ENCODE assay signal across 8 mouse cellular contexts in the genomic region with DNA sequence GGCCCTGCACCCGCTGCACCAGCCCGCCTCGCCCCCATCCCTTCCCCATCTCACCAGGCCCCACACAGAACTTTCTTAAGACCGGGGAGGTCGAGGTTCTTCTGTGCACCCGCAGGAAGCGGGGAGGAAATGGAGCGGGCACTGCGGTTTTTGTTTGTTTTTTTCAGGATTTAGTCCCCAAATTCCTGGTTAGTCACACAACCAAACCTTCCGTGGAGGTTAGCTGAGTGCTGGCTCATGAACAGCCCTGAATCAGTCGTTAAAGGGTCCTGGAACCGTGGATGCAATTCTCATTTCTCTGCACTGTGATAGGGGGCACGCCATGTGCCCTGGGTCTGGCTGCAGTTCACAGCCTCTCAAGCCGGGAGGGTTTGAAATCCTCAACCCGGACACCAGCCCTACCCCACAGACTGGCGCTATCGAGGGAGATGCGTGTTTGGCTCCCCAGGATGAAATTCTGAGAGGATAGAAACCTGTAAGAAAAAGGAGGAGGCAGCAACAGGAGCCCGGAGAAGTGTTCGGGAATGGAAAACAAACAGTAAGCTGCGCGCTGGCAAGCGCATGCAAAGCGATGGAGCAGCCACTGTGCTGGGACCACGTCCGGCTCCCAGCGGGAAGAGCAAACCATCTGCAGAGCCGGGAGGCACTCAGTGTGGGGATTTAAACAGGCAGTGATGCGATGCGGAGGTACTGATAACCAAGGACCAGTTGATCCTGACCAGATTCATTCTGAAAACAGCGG. TPM values are rescaled to one million over a fixed set of nuclear protein-coding genes. Genes with fewer than 3 reads are reported as not detected.
DNase-seq lines count a peak whose midpoint lies in the region; ATAC-seq lines count a peak whose summit lies in the region.

No protein-coding gene starts in this region.

- H3K4me1 ChIP-seq in lung, embryonic 16.5 days (replicated peaks; ENCODE audit: control insufficient read depth, insufficient read depth, low read length): peaks cover 7% of the 10 kb centered on the region; the same call in 1 of the 2 replicates
- peaks cover 8% of the 10 kb centered on the region for H3K4me1 ChIP-seq in limb, embryonic 11.5 days (ENCODE audit: control insufficient read depth, insufficient read depth, low read length)

- H3K9ac ChIP-seq in lung, embryonic 16.5 days (ENCODE audit: low read length): peak overlapping the region; percentile 61
- H3K9ac ChIP-seq in limb, embryonic 11.5 days (ENCODE audit: low read length): peak overlapping the region; percentile 57

- no peaks in the 10 kb centered on the region for H3K27me3 ChIP-seq in lung, embryonic 16.5 days (ENCODE audit: control insufficient read depth, insufficient read depth, low read depth, low read length)
- no peaks in the 10 kb centered on the region for H3K27me3 ChIP-seq in limb, embryonic 11.5 days (ENCODE audit: control insufficient read depth, insufficient read depth, low read length)

- no peak for DNase-seq in lung, postnatal 25 days (ENCODE audit: low spot score)
- peak; percentile 78 for DNase-seq in cerebellum, adult 9-10 months
- DNase-seq in forelimb bud, embryonic 11.5 days (ENCODE audit: low read depth, low spot score): peak; percentile 34
- DNase-seq in limb, embryonic 11.5 days (ENCODE audit: low spot score): peak; percentile 72
- peak; percentile 53 for DNase-seq in retina, embryonic 14.5 days (ENCODE audit: low spot score)
- no peak for DNase-seq in layer of hippocampus, adult 11-12 months (ENCODE audit: low spot score)
- DNase-seq in T-cell, adult 2 months (ENCODE audit: low spot score): no peak

- peak; percentile 73 for ATAC-seq in lung, embryonic 16.5 days (ENCODE audit: low read depth)
- no peak for ATAC-seq in limb, embryonic 11.5 days (ENCODE audit: insufficient number of reproducible peaks, low FRiP score, low TSS enrichment, low read depth)

- peaks cover 8% of the 10 kb centered on the region for H3K36me3 ChIP-seq in lung, embryonic 16.5 days (ENCODE audit: control insufficient read depth, insufficient read depth, low read length)
- peaks cover 5% of the 10 kb centered on the region for H3K36me3 ChIP-seq in limb, embryonic 11.5 days (ENCODE audit: control insufficient read depth, insufficient read depth, low read length)

- no peak overlapping the region for H3K27ac ChIP-seq in lung, embryonic 16.5 days (ENCODE audit: low read length)
- H3K27ac ChIP-seq in limb, embryonic 11.5 days (replicated peaks; ENCODE audit: low read depth, low read length): no peak overlapping the region

- H3K9me3 ChIP-seq in lung, embryonic 16.5 days (ENCODE audit: control insufficient read depth, low read length): peaks cover 3% of the 10 kb centered on the region; the same call in 1 of the 2 replicates
- no peaks in the 10 kb centered on the region for H3K9me3 ChIP-seq in limb, embryonic 11.5 days (ENCODE audit: control insufficient read depth, low read length)

- WGBS in lung, embryonic 16.5 days: 4% methylated on average over 31 of the region's 31 CpGs
- 5% methylated on average over 31 of the region's 31 CpGs for WGBS in limb, embryonic 11.5 days

- peak overlapping the region; percentile 73 for H3K4me2 ChIP-seq in lung, embryonic 16.5 days (ENCODE audit: low read depth, low read length)
- peak overlapping the region; percentile 45 for H3K4me2 ChIP-seq in limb, embryonic 11.5 days (ENCODE audit: low read depth, severe bottlenecking)

- H3K4me3 ChIP-seq in lung, embryonic 16.5 days (ENCODE audit: low read length): peak overlapping the region; percentile 43
- H3K4me3 ChIP-seq in limb, embryonic 11.5 days (ENCODE audit: low read depth, low read length): peak overlapping the region; percentile 24

RNA-seq across cellular contexts. Expression of a gene that starts 4.6 kb away (rescaled TPM):
- polyA plus RNA-seq in lung, embryonic 16.5 days (2015; fragmentation: Nextera tagmentation; extraction: Ambion mirVana): not detected in 2 replicates
- polyA plus RNA-seq in limb, embryonic 11.5 days (2014; fragmentation: Nextera tagmentation; extraction: Ambion mirVana): 0.21 TPM in 1 of 2 replicates, not detected in the other

RNA-seq across cellular contexts. Expression of a gene that starts 15.8 kb away (rescaled TPM):
- 3.4 and 4.3 TPM in 2 replicates for polyA plus RNA-seq in lung, embryonic 16.5 days (2015; fragmentation: Nextera tagmentation; extraction: Ambion mirVana)
- polyA plus RNA-seq in limb, embryonic 11.5 days (2014; fragmentation: Nextera tagmentation; extraction: Ambion mirVana): 17.6 and 23.5 TPM in 2 replicates

RNA-seq across cellular contexts. Expression of a gene that starts 16.0 kb away (rescaled TPM):
- 822 and 823 TPM in 2 replicates for polyA plus RNA-seq in lung, embryonic 16.5 days (2015; fragmentation: Nextera tagmentation; extraction: Ambion mirVana)
- polyA plus RNA-seq in limb, embryonic 11.5 days (2014; fragmentation: Nextera tagmentation; extraction: Ambion mirVana): 943 and 945 TPM in 2 replicates

RNA-seq across cellular contexts. Expression of a gene that starts 26.5 kb away (rescaled TPM):
- polyA plus RNA-seq in lung, embryonic 16.5 days (2015; fragmentation: Nextera tagmentation; extraction: Ambion mirVana): 0.74 and 2.9 TPM in 2 replicates
- 0.09 and 0.26 TPM in 2 replicates for polyA plus RNA-seq in limb, embryonic 11.5 days (2014; fragmentation: Nextera tagmentation; extraction: Ambion mirVana)

RNA-seq across cellular contexts. Expression of a gene that starts 32.2 kb away (rescaled TPM):
- 203 and 205 TPM in 2 replicates for polyA plus RNA-seq in lung, embryonic 16.5 days (2015; fragmentation: Nextera tagmentation; extraction: Ambion mirVana)
- polyA plus RNA-seq in limb, embryonic 11.5 days (2014; fragmentation: Nextera tagmentation; extraction: Ambion mirVana): 187 and 197 TPM in 2 replicates

Comparison
In these comparisons a context has a peak if more than half of its experiments do, and no peak if none do; other contexts are left out.
1. DNase-seq: peak in cerebellum, adult 9-10 months (single experiment), forelimb bud, embryonic 11.5 days (single experiment), limb, embryonic 11.5 days (single experiment) and retina, embryonic 14.5 days (single experiment); none in lung, postnatal 25 days (single experiment), layer of hippocampus, adult 11-12 months (single experiment) and T-cell, adult 2 months (single experiment).